Mouse (Mus musculus) forebrain, embryonic 14.5 days (tissue): ENCODE measurements at regions not wholly inside any gene's neighbourhood (a gene's known extent, or its start where the extent isn't known, plus 50 kb on each side); places are given as distances from the start of the nearest gene placed in this dataset.
A peak's percentile ranks its signal among the peaks of the same experiment; 100 is the strongest.

Source experiments
- ATAC-seq: fragments of 200-750 bp; cut with Nextera tagmentation; 2 replicates; pipeline ENCODE4 v1.8.0; 2017; ENCODE audit warnings: mild to moderate bottlenecking, moderate library complexity
- DNase-seq: peaks from one replicate; pipeline ENCODE4 v3.0.0-alpha.2; 2015; ENCODE audit warnings: low spot score
- H3K27ac ChIP-seq: fragments of 300-500 bp; sonication (generic); 2 replicates; pipeline ENCODE4 v1.5.1; 2014; ENCODE audit warnings: low read depth, mild to moderate bottlenecking, control low read depth, low read length, moderate library complexity
- H3K27me3 ChIP-seq: fragments of 300-500 bp; sonication (generic); replicated peaks from 2 replicates; pipeline ENCODE4 v1.6.1; 2014; ENCODE audit warnings: low read length, control low read depth, mixed read lengths; ENCODE audit not compliant: control insufficient read depth, insufficient read depth
- H3K36me3 ChIP-seq: fragments of 300-500 bp; sonication (generic); 2 replicates; pipeline ENCODE4 v1.6.1; 2014; ENCODE audit warnings: low read length, control low read depth; ENCODE audit not compliant: control insufficient read depth, insufficient read depth
- H3K4me1 ChIP-seq: fragments of 300-500 bp; sonication (generic); 2 replicates; pipeline ENCODE4 v1.6.1; 2014; ENCODE audit warnings: antibody characterized with exemption, low read length, control low read depth; ENCODE audit not compliant: control insufficient read depth, insufficient read depth
- H3K4me2 ChIP-seq: fragments of 300-500 bp; sonication (generic); 2 replicates; pipeline ENCODE4 v1.6.1; 2014; ENCODE audit warnings: mild to moderate bottlenecking, control low read depth, low read length
- H3K4me3 ChIP-seq: fragments of 300-500 bp; sonication (generic); 2 replicates; pipeline ENCODE4 v1.5.1; 2014; ENCODE audit warnings: low read depth, low read length, control low read depth
- H3K9ac ChIP-seq: fragments of 300-500 bp; sonication (generic); 2 replicates; pipeline ENCODE4 v1.6.1; 2014; ENCODE audit warnings: mild to moderate bottlenecking, low read length, control low read depth, moderate library complexity
- H3K9me3 ChIP-seq: fragments of 300-500 bp; sonication (generic); replicated peaks from 2 replicates; pipeline ENCODE4 v1.6.1; 2016; ENCODE audit warnings: low read length, control low read depth, mixed read lengths; ENCODE audit not compliant: control insufficient read depth
- WGBS: fragments of 180-500 bp; shearing (Covaris S2); extraction: QIAGEN DNeasy Blood & Tissue Kit; methylation state at CpG from one replicate; pipeline ENCODE4 v1.1.7; 2014; 5-methylcytosine and 5-hydroxymethylcytosine counted together

DNA sequence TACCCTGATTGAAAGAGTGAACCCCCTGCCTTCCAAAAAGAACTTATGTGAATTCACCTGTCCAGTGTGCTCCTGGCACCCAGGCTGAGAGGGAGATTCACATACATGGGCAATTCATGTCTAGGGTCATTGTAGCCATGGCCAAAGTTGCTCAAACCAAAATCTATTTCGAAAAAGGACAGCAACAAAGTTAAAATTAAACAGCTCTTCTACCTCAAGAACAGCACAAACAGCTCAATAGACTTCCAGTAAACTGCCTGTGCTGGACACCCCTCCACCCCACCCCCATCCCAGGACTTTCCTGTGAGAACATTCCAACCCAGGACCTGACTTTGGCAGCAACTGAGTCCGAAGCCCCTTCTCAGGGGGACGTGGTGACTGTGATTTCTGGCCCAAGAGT lies 218.3 kb upstream of the Tmem72 start:
- no peaks in the 10 kb centered on the region for H3K4me1 ChIP-seq
- 93% methylated on average over 3 of the region's 3 CpGs for WGBS
- H3K4me3 ChIP-seq: no peak overlapping the region
- no peak overlapping the region for H3K4me2 ChIP-seq
- H3K27me3 ChIP-seq: no peaks in the 10 kb centered on the region
- no peaks in the 10 kb centered on the region for H3K36me3 ChIP-seq
- H3K9me3 ChIP-seq: no peaks in the 10 kb centered on the region
- ATAC-seq (no peak), DNase-seq (no peak)
- no peak overlapping the region for H3K27ac ChIP-seq
- H3K9ac ChIP-seq: no peak overlapping the region

DNA sequence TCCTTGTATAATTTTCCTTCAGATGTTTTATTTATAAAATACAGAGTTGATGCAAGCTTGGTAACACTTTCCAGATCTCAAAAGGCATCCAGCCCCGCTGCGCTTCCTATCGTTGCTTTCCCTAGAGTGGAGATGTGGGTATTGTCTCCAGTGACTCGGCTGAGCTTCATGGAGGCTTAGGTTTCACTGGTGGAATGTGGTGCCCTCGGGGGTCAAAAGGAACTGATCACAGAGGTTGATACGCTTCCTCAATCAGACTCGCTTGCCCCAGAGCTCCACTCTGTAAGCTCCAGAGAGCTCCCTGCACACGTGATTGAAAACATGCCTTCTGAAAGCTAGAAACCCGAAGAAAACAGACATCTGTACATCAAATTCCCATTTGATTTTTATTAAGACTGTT lies 224.9 kb upstream of the Tmem72 start:
- no peak overlapping the region for H3K4me3 ChIP-seq
- H3K27ac ChIP-seq: no peak overlapping the region
- H3K27me3 ChIP-seq: no peaks in the 10 kb centered on the region
- H3K4me1 ChIP-seq: no peaks in the 10 kb centered on the region
- 85% methylated on average over 9 of the region's 9 CpGs for WGBS
- H3K9ac ChIP-seq: no peak overlapping the region
- H3K36me3 ChIP-seq: no peaks in the 10 kb centered on the region
- H3K9me3 ChIP-seq: no peaks in the 10 kb centered on the region
- ATAC-seq: no peak
- DNase-seq: no peak
- H3K4me2 ChIP-seq: no peak overlapping the region

- Histone ChIP-seq H3K4me1 (no peaks in the 10 kb centered on the region), H3K9ac (no peak overlapping the region), H3K27ac (no peak overlapping the region), H3K4me3 (no peak overlapping the region), H3K36me3 (no peaks in the 10 kb centered on the region), H3K9me3 (no peaks in the 10 kb centered on the region), H3K27me3 (no peaks in the 10 kb centered on the region), H3K4me2 (no peak overlapping the region)
- WGBS: 94% methylated on average over 8 of the region's 8 CpGs
- ATAC-seq (no peak), DNase-seq (no peak)
Observed at GRCm38 (mm10) chr6:116942696-116943095, 225.6 kb upstream of the Cxcl12 start.

GRCm38 (mm10) chr6:116946083-116946732 lies 222.1 kb upstream of the Cxcl12 start:
- Histone ChIP-seq H3K27me3 (no peaks in the 10 kb centered on the region), H3K27ac (no peak overlapping the region), H3K4me3 (no peak overlapping the region), H3K9ac (no peak overlapping the region), H3K4me2 (no peak overlapping the region), H3K36me3 (no peaks in the 10 kb centered on the region), H3K9me3 (no peaks in the 10 kb centered on the region), H3K4me1 (no peaks in the 10 kb centered on the region)
- ATAC-seq (peak; percentile 29; the same call in 1 of the 2 replicates), DNase-seq (peak; percentile 35)
- WGBS: 25% methylated on average over 8 of the region's 8 CpGs

- no peak for DNase-seq
- WGBS: 81% methylated on average over 13 of the region's 13 CpGs
Observed at GRCm38 (mm10) chr6:116959611-116960010, 208.7 kb upstream of the Cxcl12 start.

GRCm38 (mm10) chr6:116960641-116961040 lies 207.7 kb upstream of the Cxcl12 start:
- Histone ChIP-seq H3K27ac (no peak overlapping the region), H3K9me3 (no peaks in the 10 kb centered on the region), H3K36me3 (no peaks in the 10 kb centered on the region), H3K27me3 (no peaks in the 10 kb centered on the region), H3K4me3 (no peak overlapping the region), H3K9ac (no peak overlapping the region), H3K4me2 (no peak overlapping the region), H3K4me1 (no peaks in the 10 kb centered on the region)
- DNase-seq (no peak), ATAC-seq (no peak)
- 72% methylated on average over 3 of the region's 3 CpGs for WGBS

More at GRCm38 (mm10) chr6:116959611-116960010, 208.7 kb upstream of the Cxcl12 start:
- H3K36me3 ChIP-seq: no peaks in the 10 kb centered on the region
- H3K9me3 ChIP-seq: no peaks in the 10 kb centered on the region
- H3K27me3 ChIP-seq: no peaks in the 10 kb centered on the region
- no peak overlapping the region for H3K4me2 ChIP-seq
- no peak overlapping the region for H3K9ac ChIP-seq
- ATAC-seq: no peak
- H3K4me1 ChIP-seq: no peaks in the 10 kb centered on the region
- no peak overlapping the region for H3K27ac ChIP-seq
- no peak overlapping the region for H3K4me3 ChIP-seq

DNA sequence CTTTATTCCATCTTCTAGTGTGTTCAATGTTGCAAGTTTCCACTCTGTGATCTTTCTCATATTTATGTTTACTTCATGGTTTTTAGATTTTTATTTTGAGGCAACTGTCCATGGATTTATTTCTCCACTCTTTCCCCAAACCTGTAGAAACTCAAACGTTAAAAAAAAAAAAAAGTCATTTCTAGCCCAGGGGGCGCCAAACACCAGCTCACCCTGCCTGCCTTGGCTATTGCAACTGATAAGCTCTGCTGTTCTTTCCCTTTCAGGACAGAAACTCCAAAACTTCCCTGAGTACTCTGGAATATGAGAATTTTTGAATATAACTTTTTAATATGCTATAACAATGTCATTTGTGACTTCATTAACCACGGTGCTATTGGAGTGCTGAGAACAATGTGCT lies 201.9 kb upstream of the Cxcl12 start:
- DNase-seq (peak; percentile 17), ATAC-seq (no peak)
- Histone ChIP-seq H3K9ac (no peak overlapping the region), H3K27me3 (no peaks in the 10 kb centered on the region), H3K27ac (no peak overlapping the region), H3K36me3 (no peaks in the 10 kb centered on the region), H3K4me3 (no peak overlapping the region), H3K4me1 (no peaks in the 10 kb centered on the region), H3K4me2 (no peak overlapping the region), H3K9me3 (no peaks in the 10 kb centered on the region)
- WGBS: 25% methylated on average over 3 of the region's 3 CpGs

DNA sequence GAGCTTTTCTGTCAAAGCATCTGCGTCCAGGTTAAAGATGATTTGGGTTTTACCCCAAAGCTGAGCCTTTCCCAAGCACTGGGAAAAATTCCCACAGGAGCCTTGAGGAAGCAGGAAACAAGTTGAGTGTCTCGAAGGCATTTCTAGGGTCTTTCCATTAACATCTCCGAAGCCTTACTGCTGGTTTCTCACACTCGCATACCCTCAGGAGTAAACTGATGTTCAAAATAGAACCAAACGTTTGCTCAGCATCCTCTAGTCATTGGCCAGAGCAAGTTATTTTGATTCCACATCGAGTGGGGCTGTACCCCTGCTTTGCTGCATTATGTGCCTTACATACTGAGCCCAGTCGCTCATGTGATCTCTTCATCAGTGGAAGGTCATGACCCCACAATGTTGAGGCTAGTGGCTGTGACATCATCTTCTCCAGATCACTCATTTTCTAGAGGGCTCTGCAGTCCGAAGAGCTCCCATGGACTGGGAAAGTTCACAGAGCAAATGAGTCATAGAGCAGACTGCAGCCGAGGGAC lies 198.9 kb upstream of the Cxcl12 start:
- H3K27me3 ChIP-seq: no peaks in the 10 kb centered on the region
- WGBS: 83% methylated on average over 9 of the region's 9 CpGs
- no peak overlapping the region for H3K4me3 ChIP-seq

DNA sequence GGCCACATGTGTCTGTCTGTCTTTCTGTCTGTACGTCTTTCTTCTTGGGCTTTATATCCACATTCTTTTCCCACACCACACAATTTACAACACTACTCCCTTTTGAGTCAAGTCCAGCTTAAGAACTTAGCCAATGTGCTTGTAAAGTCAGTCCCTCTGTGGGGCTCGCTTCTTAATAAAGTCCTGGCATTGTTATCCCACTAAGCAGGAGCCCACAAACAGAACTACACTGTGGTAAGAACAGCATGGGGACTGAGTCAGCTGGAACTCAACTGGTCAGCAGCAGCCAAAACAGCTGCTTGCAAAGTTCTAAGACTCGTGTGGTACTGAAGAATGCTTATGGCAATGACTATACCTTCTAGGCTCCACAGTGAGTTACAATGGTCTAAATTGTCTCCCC lies 193.5 kb upstream of the Cxcl12 start:
- Histone ChIP-seq H3K4me3 (no peak overlapping the region), H3K4me2 (no peak overlapping the region), H3K9ac (no peak overlapping the region), H3K4me1 (no peaks in the 10 kb centered on the region), H3K36me3 (no peaks in the 10 kb centered on the region), H3K9me3 (no peaks in the 10 kb centered on the region), H3K27me3 (no peaks in the 10 kb centered on the region), H3K27ac (no peak overlapping the region)
- ATAC-seq (no peak), DNase-seq (no peak)
- WGBS: 84% methylated on average over 3 of the region's 3 CpGs

More for the DNA sequence above, 198.9 kb upstream of the Cxcl12 start:
- H3K27ac ChIP-seq: no peak overlapping the region
- ATAC-seq (no peak), DNase-seq (no peak)
- no peaks in the 10 kb centered on the region for H3K9me3 ChIP-seq
- no peak overlapping the region for H3K9ac ChIP-seq
- no peaks in the 10 kb centered on the region for H3K36me3 ChIP-seq
- H3K4me1 ChIP-seq: no peaks in the 10 kb centered on the region
- H3K4me2 ChIP-seq: no peak overlapping the region
